Mouse (Mus musculus): ENCODE data around the gene Lrrk1.

DNA sequence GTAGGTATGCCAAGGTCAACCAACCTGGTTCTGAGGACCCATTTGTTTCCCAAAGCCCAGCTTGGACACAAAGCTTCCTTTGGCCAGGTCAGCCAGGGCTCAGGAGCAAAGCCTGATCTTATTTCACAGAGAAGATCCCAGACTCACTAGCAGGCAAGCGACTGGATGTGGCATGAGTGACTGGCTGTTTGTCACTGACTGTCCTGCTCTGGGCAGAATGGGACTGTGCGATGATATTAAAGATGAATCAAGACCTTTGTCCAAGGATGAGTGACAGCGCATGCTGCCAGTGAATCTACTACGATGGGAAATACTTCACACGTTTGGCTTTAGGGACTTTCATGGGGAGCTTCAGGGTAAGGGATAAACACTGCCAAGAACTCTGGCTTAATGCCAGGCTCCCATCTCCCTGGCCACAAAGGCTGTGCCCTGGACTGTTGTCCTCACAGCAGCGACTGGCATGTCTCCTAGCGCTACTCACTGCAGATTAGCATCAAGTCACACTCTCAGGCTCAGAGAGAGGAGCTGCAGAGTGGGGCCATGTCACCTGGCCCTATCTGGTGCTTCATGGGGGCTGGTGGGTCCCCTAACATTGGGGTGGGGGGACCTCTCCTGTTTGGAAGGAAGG, 127.3 kb downstream of the Lrrk1 start:
- no peak for TF ChIP-seq CTCF (IDR thresholded peaks at IDR 0.05; ENCODE audit: low read depth, low read length)
- no peak for TF ChIP-seq POLR2A (IDR thresholded peaks at IDR 0.05; ENCODE audit: extremely low read depth, insufficient read depth, low read length)
